Mouse (Mus musculus) lung, postnatal 4 days (tissue): Measurements from ENCODE around the gene Ube3b.

Source experiments
- DNase-seq, 2 experiments: peaks; one replicate each; pipeline ENCODE4 v3.0.0; 2021

Gene Ube3b

DNA sequence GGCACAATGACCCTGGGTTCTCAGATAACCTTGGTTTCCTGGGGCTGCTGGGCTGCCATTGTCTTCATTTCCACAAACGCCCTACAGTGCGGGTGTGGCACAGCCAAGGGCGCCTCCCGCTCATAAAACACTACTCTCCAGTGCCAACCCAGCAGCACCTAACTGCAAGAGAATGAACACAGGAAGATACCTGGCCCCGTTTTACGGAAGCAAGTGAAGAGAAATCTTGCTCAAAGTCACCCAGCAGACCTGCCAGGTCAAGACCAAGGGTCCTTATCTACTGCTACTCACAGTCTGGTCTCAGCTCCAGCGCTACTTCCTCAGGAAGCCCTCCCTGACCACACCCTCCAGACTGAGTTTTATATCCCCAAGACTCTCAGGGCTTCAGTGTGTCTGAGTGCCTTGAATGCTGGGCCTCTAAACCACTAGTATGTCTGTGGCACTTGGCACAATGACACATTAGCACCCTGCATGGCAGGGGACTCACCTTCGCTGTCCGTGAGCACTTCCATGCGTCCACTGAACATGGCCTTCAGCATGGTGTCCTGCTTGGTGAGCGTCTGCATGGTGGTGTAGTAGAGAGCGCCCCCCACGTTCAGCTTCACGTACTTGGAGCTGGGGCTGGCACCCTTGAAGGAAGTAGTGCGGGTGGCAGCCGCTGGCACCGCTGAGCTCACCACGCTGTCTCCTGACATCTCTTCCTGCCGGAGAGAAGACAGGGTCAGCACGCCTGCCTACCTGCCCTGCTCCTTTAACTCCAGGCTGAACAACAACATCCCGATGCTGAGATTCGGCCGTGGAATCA lies 5.8 kb upstream of the Ube3b start:
- DNase-seq, result peak; percentile 56 to 70

DNA sequence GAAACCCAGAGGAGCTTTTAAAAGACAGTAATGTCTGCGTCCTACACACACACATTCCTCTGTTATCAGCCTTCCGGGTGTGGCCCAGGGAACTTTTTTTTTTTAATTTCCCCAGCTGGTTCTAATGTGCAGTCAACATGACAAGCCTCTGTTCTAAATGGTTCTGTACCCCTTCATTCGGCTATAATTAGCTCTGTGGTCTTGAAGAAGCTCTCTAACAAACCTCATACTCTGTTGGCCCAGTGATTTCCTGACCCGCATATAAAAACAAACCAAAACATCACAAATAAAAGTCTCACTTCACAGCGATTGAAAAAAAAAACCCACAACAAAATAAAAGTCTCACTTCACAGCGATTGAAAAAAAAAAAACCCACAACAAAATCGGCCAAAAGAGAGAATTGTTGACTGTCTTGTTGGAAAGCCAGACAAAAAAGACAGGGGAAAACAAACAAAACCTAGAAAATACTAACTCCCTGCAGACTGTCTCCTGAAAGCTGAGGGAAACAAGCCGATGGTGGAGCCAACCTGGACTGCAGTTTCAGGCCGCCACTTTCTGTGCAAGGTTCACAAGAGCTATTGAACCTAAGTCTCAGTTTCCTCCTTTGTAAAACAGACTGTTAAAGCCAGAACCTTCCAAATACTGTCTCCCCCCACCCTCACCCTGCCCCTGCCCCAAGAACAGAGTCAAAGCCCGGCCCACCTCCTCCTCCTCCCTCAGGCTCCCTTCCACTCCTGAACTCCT lies 2.1 kb upstream of the Ube3b start:
- DNase-seq, result no peak

DNA sequence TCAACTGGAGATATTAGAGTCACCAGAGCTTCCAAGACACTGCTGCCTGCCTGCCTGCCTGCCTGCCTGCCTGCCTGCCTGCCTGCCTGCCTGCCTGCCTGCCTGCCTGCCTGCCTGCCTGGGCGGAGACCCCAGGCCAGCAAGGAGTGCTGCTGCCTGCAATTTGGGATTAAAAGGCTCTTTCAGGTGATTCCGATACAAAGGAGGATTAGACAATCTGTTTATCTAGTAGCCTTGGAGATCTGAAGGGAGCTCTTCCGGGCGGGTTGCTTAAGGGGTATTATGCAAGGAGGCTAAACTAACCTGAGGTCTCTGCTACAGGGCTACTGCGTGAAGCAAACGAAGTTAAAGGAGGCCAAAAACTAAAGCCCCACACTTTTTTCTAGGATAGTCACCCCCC lies 1.5 kb upstream of the Ube3b start:
- peak in 1 of 2 experiments; percentile 47 for DNase-seq

DNA sequence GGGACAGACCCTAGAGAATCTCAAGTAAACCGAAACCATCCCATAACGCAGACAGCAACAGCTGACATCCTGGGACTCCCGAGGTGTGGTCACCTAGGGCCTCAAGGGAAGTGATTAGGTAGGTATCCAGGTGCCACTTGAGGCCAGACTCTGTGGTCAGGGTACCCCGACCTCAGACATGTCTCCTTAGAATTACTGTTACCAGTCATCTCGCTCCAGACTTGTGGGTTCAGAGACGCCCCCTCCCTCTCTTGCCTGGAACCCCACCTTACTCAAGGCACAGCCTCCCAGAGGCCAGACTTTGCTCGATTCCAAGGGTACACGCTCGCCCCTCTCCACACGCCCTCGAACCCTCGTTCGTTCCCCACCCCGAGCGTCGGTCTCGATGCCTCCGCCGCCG lies 644 bp upstream of the Ube3b start:
- DNase-seq, result no peak

DNA sequence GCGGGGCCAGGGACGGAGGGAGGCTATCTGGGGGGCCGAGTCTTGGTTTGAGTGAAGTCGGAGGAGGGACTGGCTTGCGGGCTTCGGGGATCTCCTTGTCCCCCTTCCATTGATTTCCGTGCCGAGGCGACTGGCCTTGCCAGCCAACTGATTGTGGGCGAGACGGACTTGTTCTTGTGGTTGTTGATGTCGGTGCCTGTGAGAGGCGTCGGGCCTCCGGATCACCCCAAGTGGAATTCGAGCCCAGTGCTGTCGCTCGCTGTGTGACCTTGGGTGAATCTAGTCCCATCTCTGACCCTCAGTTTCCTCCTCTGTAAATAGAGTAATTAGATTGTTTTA lies 575 bp downstream of the Ube3b start:
- DNase-seq, result no peak

DNA sequence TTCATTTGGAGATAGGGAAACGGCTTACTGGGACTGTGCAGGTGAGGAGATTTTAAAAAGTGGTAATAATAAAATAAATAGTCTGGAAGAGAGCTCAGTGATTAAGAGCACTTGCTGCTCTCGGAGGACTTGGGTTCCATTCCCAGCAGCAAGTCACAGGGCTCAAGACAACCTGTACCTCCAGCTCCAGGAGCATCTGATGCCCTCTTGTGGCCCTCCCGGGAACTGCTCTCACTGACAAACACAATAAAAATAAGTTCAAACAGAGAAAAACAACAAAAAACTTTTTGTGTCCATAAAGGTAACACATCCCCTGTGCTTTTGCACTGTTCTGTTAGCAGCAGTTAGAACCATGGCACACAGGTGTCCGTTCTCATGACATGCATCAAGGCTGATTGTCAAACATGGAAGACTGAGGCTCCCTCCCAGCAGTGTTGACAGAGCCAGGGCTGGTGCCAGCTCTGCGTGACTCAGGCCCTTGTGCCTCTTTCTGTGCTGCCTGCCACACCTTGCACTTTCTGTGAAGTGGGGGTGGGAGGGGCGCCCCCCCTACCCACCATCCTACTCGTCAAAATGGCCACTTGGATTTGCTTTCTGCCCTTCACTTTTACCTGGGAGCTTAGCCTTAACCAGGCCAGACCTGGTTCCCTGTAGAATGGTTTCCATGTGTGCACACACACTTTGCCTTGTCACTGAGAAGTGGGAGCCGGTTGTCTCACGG lies 2.9 kb downstream of the Ube3b start:
- DNase-seq, result peak; percentile 54 to 63

DNA sequence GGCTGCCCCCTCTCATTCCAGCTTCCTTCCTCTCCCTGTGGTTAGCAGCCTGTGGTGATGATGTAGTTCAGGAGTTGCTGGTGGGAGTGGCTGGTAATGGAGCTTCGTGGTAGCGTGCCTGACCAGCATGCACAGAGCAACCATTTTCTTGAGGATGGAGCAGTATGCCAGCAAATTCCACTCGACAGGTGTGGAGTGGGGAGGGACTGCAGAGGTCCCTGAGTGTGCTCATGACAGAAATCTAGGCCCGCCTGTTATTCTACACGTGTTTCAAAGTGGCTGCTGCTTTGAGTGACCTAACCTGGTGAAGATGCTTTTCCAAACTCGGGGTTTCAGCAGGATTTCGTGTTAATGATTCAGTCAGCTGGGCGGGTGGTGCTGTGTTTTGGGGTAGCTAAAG lies 4.0 kb downstream of the Ube3b start:
- DNase-seq, result peak in 1 of 2 experiments; percentile 48

DNA sequence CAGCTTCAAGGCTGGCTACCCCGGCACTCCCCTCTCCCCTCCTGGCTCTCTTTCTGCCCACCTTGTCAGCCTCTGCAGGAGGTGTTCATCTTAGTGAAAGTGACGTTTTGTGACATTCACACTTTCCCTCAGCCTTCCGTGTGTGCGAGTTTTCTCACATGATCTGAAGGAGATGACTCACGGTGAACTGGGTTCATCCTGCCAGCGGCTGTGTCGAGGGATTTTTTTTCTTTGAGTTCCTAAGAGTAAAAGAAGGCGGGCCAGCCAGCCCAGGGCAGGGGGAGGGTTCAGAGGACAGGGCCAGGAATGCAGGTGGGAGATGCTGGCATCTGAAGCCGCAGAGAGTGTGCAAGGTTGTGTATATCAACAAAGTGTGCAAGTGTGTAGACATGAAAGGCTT lies 12.8 kb downstream of the Ube3b start:
- DNase-seq, result no peak

DNA sequence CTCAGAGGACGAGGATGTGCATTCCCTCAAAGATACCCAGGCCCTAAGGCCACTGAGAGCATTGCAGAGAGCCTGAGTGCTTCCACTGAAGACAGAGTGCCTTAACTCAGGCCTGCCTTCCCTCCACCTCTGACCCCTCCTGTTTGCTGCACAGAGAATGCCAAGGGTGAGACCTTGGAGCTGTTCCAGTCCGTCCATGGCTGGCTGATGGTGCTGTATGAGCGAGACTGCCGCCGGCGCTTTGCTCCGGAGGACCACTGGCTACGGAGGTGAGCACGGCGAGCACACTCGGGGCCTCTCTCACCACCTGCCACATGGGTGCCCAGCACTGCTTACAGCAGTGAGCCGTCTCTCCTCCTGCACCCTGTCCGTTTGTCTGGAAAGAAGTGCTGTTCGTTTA lies 26.2 kb downstream of the Ube3b start:
- DNase-seq, result peak in 1 of 2 experiments; percentile 35

DNA sequence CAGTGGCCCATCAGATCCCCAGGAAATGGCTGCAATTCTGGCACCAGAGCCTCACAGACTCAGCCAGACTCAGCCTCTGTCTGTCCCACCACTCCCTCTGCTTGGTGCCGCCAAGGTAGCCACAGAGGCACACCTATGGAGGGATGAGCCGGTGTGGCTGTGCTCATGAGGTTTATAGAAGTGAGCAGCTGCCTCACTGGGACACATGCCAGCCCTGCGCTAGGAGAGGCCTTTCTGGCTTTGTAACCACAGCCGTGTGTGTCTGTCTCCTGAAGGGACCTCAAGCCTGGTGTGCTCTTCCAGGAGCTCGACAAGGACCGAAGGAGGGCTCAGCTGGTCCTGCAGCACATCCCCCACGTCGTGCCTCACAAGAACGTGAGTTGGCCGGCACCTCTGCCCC lies 26.9 kb downstream of the Ube3b start:
- no peak for DNase-seq

DNA sequence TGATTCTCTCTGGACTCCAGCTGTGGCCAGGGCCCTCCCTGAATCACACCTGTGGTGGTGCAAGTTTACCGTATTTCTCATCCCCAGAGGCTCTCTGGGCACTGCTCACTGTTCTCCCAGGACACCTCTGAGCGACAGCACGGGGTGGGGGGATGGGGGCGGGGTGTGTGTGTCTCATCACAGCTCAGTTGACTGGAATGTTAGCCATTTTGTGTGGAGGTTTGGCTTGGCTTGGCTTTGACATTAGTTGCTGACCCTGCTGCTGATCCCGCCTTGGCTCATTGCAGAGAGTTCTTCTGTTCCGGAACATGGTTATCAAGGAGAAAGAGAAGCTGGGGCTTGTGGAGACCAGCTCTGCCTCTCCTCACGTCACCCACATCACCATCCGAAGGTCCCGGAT lies 27.4 kb downstream of the Ube3b start:
- DNase-seq, result peak in 1 of 2 experiments; percentile 62

DNA sequence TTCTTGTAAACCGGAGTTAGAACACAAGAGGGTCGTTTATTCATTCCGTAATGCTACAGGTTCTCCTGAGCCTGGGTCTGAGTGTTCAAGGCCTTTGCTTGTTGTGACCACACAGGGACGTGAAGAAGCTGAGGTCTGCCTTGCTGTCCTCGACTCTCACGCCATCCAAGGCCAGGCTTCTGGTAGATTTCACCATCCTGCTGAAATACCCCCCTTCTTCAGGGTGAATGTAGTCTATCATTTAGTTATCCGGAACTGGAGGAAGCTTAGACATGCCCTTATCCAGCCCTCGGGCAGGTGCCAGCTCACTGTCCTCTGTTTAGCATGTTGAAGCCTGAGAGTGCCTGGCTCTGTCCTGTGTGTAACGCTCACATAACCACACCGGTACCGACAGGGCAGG lies 28.4 kb downstream of the Ube3b start:
- no peak for DNase-seq

DNA sequence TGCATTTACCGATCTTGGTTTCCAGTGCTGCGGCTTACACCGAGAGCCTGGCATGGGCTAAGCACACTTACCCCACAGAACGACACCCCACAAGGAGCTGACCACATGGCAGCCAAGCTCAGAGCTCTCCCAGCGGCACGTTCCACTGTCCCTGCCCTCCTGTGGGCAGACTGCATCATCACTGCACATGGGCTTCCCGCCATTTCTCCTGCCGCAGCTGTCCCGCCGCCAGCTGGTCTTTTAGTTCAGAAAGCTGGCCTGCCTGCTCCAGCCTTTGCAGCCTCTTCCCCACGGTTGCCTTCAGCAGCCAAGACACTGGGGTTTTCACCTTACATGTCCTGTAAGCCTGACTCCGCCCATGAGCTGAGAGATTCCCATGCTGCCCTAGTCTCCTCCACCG lies 30.0 kb downstream of the Ube3b start:
- DNase-seq, result peak in 1 of 2 experiments; percentile 52

DNA sequence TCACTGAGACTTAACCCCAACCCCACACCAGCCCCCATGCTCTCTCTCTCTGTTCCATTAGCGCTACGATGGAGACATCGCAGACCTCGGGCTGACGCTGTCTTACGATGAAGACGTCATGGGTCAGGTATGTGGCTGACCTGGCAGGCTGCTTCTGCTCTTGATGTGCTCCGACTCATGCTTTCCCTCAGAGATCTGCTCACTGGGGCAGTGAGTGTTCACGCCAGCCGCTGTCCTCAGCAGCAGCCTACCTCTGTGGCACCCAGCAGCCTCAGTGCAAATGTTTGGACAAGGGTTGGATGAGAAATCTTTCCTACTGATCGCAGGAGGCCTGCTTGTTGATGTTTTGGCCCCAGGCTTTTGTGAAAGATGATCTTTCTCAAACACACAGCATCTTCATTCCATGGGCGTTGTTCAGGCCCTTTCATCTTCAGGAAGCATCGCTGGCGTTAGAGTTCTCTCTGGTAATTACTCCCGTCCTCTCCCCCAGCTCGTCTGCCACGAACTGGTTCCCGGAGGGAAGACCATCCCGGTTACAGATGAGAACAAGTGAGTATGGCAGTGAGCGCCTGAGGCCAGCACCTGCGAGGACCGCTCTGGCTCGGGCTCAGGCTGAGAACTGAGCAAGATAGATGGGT lies 32.1 kb downstream of the Ube3b start:
- DNase-seq, result peak; percentile 34 to 73

DNA sequence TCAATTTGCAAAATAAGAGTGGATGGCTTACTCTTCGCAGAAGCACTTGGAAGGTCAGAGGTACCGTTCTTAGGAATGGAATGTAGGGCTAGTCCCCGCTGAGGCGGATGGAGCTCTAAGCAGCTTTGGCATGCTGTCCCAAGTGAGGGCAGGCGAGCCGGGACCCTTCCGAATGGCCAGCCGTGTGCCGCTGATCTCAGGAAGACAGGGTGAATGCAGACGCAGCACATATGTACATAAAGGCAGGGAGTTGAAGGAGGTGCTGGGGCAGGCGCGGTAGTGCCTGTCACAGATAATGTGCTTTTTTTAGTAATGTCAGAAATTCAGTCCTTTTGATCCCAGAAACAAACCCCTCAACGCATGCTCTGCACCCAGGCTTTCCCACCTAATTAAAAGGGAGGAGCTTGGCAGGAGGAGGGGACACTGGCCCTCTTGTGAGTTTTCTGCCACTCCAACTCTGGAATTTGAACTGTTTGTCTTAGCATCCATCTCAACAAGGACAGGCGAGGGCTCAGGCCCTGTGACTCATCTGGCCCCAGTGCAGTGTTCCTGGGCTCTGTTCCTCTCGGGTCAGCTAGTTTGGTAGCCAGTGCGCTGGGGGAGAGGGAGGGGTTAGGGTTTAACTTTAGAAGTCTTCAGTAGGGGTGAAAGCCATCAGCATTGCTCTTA lies 32.8 kb downstream of the Ube3b start:
- DNase-seq, result peak; percentile 63 to 90

DNA sequence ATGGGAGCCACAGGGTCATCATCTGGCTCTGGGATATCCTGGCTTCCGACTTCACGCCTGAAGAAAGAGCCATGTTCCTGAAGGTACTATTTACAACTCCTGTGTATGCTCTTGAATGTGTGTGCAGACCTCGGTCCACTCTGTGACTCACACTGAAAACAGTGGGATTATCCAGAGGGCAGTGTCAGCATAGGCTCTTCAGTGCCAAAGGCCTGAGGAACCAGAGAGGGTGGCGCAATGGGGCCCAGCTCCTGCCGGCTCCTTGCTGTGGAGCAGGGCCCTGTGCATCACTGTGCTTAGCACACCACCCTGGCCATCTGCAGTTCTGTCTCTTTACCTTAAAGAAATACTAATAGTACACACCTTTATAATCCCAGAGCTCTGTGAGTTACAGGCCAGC lies 35.2 kb downstream of the Ube3b start:
- no peak for DNase-seq

DNA sequence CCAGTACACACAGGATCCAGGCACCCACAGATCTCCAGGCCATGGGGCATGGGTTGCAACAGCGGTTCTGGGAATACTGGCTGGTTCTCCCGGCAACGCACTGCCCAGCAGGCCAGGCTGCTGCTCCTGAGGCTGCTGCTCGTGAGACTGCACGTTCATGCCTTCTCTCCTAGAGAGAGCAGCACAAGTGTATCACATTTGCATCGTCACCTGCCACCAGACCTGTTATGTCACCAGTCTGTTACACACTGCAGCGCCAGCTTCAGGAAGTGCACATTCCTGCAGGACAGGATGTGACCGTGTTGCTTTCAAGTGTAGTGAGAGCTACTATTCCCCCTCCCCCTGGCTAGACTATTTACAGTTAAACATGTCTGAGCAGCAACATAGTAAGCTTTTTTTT lies 36.4 kb downstream of the Ube3b start:
- DNase-seq, result no peak

DNA sequence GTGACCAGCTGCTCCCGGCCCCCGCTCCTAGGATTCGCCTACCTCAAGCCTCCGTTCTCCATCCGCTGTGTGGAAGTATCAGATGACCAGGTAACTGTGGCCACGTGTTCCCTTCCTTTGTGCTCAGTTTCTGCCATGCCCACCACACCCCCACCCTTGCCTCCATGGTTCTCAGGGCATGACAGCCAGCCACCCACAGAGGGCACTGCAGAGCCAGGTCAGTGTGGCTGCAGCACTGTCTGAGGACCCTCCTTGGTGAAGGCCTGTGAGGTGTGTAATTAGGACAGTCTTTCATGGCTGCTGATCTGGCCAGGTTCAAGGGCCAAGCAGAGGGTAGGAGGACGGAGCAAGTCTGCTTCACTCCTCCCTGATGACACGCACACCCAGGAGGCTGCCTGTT lies 38.1 kb downstream of the Ube3b start:
- peak in 1 of 2 experiments; percentile 28 for DNase-seq

DNA sequence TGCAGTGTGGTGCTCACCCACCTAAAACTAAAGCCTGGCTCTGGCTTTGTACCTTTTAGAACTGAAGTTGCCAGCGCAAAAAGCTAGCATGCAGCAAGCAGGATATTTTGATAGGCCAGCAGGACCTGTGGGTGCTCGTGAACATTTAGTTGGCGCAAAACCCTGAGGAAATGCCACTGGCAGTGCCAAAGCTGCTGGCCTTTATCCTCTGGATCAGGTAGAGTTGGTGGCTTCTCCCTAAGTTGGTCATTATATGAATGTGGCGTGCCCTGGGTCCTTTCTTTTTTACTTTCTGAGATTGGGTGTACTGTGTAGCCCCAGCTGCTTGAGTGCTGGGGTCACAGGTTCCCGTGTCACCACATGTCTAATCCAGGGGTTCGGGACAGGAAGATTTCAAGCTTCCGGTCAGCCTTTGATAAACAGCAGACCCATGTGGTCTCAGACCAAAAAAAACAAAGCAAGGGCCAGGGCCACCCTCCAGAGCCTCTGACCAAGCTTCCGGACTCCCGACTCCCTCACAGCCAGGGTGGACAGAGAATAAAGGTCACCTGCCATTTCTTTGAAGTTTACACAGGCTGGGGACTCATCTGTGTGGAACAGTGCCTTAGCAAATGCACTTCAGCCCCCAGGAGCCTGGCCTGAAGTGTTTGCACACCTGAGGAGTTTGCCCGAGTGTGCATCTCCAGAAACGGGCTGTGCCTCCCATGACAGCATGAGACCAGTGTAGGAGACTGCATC lies 41.3 kb downstream of the Ube3b start:
- DNase-seq, result peak; percentile 21 to 61

DNA sequence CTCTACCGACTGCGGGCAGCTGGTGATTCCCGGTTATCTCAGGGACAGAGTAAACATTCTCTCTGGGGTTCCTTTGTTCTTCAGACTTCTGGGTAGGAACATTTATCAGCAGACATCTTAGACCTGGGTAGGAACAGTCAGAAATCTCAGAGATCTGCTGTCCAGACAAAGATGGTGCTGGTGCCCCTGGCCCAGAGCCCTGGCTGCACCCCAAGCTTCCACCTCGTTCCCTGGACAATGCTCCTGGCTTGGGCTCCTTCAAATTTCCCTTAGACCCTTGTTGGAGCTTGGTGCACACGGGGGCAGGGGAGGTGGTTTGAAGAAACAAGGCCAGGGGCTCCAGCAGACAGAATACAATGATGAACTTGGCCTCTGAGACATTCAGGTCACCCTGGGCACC lies 42.2 kb downstream of the Ube3b start:
- DNase-seq, result no peak

DNA sequence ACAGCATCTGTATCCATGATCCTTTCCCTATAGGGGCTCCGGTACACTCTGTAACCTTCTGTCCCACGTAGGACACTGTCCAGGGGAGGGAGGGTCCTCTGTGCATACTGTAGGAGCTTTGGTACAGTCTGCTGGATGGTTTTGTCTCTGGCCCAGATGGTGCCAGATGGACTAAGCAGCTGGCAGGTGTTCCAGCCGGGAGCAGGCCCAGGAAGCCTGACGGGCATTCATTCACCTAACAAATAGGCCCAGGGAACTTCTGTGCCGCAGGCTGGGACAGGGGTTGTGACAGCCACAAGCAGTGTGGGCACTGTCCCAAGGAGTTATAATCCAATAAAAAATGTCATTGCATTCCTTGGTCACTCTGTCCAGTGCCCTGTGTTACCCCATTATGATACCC lies 43.6 kb downstream of the Ube3b start:
- DNase-seq, result no peak

DNA sequence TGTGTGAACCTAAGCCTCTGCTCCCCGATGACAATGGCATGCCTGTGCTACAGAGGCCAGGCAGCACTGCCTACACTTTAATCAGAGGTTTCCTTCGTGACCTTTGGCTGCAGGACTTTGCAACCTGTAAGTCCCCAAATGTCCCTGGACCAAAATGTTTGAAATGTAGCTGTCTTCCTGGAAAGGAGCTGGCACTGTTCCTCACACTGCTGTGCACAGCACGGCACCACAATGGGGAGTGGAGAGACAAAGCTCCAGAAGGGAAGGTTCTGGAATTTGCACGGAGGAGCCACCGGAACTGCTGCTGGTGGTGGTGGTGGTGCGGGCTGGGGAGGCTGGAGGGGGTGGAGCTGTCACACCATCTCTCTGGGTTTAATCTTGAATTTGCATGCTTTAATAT lies 46.3 kb downstream of the Ube3b start:
- no peak for DNase-seq
